Mouse (Mus musculus): Measurements from ENCODE around the gene Lmo2. TPM values are rescaled to one million over a fixed set of nuclear protein-coding genes. Genes with fewer than 3 reads are reported as not detected.
A peak's percentile ranks its signal among the peaks of the same experiment; 100 is the strongest.
"Not testable (repeated sequence)": the region's sequence is repeated elsewhere in the genome, so short reads cannot be mapped to it uniquely, and the experiment has no call there.

The Lmo2 gene
- polyA plus RNA-seq, 1 experiment: 585 TPM

GRCm38 (mm10) chr2:103992162-103992561 is 34.4 kb downstream of the Lmo2 start:
- H3K36me3 ChIP-seq (replicated peaks; ENCODE audit: low read length): no peaks in the 10 kb centered on the region
- H3K4me3 ChIP-seq (replicated peaks): no peak overlapping the region
- peaks cover 5% of the 10 kb centered on the region; the same call in 1 of the 2 replicates for H3K4me1 ChIP-seq
- no peak for TF ChIP-seq GATA1 (IDR thresholded peaks at IDR 0.05; ENCODE audit: borderline replicate concordance, low read length)
- no peak for TF ChIP-seq FLI1 (IDR thresholded peaks at IDR 0.05; ENCODE audit: low read length)
- no peaks in the 10 kb centered on the region for H3K27me3 ChIP-seq (replicated peaks)
- H3K9me3 ChIP-seq: peaks cover 3% of the 10 kb centered on the region; the same call in 1 of the 2 replicates

DNA sequence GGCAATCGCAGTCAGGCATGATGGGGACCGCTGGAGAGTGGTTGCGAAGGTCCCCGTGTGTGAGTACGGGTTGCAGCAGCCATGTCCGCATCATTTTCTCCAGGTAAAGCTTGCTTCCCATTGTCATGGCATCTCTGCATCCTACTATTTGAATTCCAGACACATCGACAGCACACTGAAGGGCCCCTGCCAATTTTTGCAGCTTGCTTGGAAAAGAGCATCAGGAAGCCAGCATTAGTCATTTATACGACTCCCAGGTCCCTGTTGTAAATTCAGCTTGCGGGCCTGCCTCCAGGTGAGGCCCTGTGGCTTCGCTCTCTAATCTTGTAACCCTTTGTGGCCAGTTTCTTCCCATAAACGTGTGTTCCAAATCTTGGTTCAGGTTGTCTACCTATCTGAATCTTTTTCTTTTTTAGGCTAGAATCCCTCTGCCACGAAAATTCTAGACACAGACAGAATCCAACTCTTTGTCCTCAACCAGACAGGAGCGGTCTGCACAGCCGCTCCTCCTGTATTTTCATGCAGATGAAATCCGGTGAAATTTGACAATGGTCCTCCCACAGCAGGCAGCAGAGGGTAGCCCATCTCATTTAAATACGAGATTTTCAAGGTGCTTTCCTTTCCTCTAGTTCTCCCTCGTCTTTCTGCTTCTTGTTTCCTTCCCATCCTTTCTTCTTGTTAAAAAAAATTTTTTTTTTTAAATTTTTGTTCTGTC is 35.0 kb downstream of the Lmo2 start:
- H3K36me3 ChIP-seq (replicated peaks; ENCODE audit: low read length): no peaks in the 10 kb centered on the region
- TF ChIP-seq FLI1 (IDR thresholded peaks at IDR 0.05; ENCODE audit: low read length) (no peak), GATA1 (IDR thresholded peaks at IDR 0.05; ENCODE audit: borderline replicate concordance, low read length) (no peak)
- no peaks in the 10 kb centered on the region for H3K27me3 ChIP-seq (replicated peaks)
- H3K4me3 ChIP-seq (replicated peaks): no peak overlapping the region
- peaks cover 6% of the 10 kb centered on the region; the same call in 1 of the 2 replicates for H3K4me1 ChIP-seq
- H3K9me3 ChIP-seq: peaks cover 3% of the 10 kb centered on the region; the same call in 1 of the 2 replicates

DNA sequence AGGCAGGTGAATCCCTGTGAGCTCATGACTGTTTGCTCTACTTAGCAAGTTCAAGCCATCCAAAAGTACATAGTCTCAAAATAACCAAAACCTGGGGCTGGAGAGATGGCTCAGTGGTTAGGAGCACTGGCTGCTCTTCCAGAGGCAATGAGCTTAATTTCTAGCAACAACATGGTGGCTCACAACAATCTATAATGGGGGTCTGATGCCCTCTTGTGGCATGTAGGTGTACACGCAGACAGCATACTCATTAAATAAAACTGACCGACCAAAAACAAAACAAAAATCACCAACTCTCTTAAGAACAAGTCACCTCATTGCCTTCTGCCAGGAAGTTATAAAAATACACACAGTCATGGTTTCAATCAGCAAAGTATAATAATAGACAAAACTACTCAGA is 43.3 kb downstream of the Lmo2 start:
- TF ChIP-seq GATA1 (IDR thresholded peaks at IDR 0.05; ENCODE audit: borderline replicate concordance, low read length): no peak
- no peak for TF ChIP-seq FLI1 (IDR thresholded peaks at IDR 0.05; ENCODE audit: low read length)
- Histone ChIP-seq H3K36me3 (replicated peaks; ENCODE audit: low read length) (no peaks in the 10 kb centered on the region), H3K27me3 (replicated peaks) (peaks cover 10% of the 10 kb centered on the region), H3K4me1 (peaks cover 27% of the 10 kb centered on the region), H3K4me3 (replicated peaks) (no peak overlapping the region), H3K9me3 (peaks cover 8% of the 10 kb centered on the region)

DNA sequence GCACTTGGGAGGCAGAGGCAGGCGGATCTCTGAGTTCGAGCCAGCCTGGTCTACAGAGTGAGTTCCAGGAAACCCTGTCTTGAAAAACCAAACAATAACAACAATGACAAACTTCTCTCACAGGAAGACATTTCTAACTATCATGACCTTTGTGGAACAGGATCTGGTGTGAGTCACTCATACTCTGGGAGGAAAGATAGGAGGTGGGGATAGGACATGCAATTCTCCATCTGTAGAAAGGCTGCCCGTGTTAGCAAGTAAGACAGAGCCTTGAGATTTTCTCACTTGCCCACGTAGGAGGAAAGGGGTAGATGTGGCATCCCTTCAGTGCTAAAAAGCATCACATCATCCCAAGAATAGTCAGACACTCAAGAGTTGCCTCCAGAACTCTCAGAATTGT is 44.1 kb downstream of the Lmo2 start:
- no peaks in the 10 kb centered on the region for H3K36me3 ChIP-seq (replicated peaks; ENCODE audit: low read length)
- H3K27me3 ChIP-seq (replicated peaks): peaks cover 11% of the 10 kb centered on the region
- TF ChIP-seq FLI1 (IDR thresholded peaks at IDR 0.05; ENCODE audit: low read length): no peak
- TF ChIP-seq GATA1 (IDR thresholded peaks at IDR 0.05; ENCODE audit: borderline replicate concordance, low read length): no peak
- peaks cover 8% of the 10 kb centered on the region for H3K9me3 ChIP-seq
- no peak overlapping the region for H3K4me3 ChIP-seq (replicated peaks)
- H3K4me1 ChIP-seq: peaks cover 27% of the 10 kb centered on the region

DNA sequence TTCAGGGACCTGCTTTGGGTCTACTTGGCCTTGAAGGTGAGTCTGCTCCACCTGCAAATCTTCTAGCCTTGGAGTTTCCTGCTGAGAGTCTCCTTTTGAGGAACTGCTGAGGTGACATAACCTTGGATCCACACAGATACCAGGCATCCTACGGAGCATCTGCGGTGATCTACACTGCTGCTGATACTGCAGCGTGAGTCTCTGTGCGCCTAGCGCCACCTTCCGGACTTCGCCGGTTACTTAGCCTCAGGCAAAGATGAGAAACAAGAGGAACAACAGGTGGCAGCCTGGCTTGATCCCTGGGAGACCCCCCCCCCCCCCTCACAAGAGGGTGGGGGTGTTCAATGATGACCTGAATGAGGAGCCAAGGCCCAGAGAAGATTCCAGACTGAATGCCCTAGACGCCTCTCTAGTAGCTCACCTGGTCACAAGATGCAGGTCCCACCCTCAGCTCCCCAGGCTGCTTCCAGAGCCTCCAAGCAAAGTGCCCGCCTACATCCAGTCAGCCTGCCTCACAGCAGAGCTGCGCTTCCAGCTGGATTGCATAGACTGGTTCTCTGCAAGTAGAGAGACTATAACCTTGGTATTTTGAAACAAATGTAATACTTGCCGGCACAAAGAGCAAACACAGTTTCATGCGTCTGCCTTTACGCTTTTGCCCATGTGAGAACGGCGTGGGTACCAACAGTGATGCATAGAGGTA is 45.1 kb downstream of the Lmo2 start:
- no peak overlapping the region for H3K4me3 ChIP-seq (replicated peaks)
- H3K27me3 ChIP-seq (replicated peaks): peaks cover 21% of the 10 kb centered on the region
- H3K36me3 ChIP-seq (replicated peaks; ENCODE audit: low read length): no peaks in the 10 kb centered on the region
- TF ChIP-seq FLI1 (IDR thresholded peaks at IDR 0.05; ENCODE audit: low read length) (no peak), GATA1 (IDR thresholded peaks at IDR 0.05; ENCODE audit: borderline replicate concordance, low read length) (no peak)
- peaks cover 26% of the 10 kb centered on the region for H3K4me1 ChIP-seq
- H3K9me3 ChIP-seq: peaks cover 8% of the 10 kb centered on the region

DNA sequence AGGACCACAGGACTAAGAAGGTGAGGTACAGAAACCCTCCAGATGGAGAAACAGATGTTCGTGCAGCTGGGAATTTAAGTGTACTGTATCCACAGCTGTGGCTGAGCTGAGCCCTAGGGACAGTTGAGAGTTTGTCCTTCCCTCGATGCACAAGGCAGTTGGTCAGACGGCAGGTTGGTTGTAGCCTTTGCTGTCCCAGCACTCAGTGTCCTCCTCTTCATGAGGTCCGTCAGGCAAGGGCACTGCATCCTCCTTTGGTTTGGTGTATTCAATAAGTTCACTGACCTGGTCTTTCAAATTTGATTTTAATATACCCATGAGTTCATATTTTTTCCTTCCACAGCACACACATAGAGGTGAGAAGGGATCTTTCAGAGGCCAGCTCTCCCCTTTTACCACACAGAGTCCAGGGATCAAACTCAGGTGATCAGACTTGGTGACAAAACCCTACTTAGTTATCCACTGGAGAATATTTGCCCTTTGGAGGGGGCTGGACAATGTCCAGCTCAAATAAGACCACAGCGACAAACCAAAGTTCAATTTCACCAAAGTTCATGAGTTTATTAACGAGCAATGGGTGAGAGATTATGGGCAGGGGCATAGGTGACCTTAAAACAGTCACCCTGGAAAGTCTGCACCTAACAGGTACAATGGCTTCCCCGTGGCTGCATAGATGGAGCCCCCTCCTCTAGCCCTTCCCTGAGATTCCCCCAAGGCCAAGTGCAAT is 50.2 kb downstream of the Lmo2 start:
- no peak for TF ChIP-seq FLI1 (IDR thresholded peaks at IDR 0.05; ENCODE audit: low read length)
- no peak for TF ChIP-seq GATA1 (IDR thresholded peaks at IDR 0.05; ENCODE audit: borderline replicate concordance, low read length)
- peak overlapping the region; percentile 56 for H3K4me3 ChIP-seq (replicated peaks)
- H3K4me1 ChIP-seq: peaks cover 1% of the 10 kb centered on the region; the same call in 1 of the 2 replicates
- peaks cover 26% of the 10 kb centered on the region for H3K27me3 ChIP-seq (replicated peaks)
- H3K9me3 ChIP-seq: no peaks in the 10 kb centered on the region
- H3K36me3 ChIP-seq (replicated peaks; ENCODE audit: low read length): no peaks in the 10 kb centered on the region

DNA sequence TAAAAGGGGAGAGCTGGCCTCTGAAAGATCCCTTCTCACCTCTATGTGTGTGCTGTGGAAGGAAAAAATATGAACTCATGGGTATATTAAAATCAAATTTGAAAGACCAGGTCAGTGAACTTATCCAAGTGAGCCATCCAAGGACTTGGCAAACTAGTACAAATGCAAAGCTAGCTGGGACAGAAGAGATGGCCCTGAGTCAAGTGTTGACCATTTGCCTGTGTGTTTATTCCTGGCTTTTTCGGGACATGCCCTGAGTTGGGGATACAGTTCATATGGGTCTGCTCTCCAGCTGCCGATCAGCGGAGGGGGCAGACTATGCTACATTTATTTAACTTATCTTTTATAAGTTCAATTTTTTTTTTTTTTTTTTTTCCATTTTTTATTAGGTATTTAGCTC is 51.1 kb downstream of the Lmo2 start:
- peaks cover 18% of the 10 kb centered on the region for H3K27me3 ChIP-seq (replicated peaks)
- not testable (repeated sequence) for H3K4me3 ChIP-seq (replicated peaks); H3K4me1 ChIP-seq; H3K36me3 ChIP-seq (replicated peaks; ENCODE audit: low read length); H3K9me3 ChIP-seq

- Histone ChIP-seq H3K36me3 (replicated peaks; ENCODE audit: low read length) (no peaks in the 10 kb centered on the region), H3K9me3 (peaks cover 13% of the 10 kb centered on the region)
- TF ChIP-seq GATA1 (IDR thresholded peaks at IDR 0.05; ENCODE audit: borderline replicate concordance, low read length) (no peak), FLI1 (IDR thresholded peaks at IDR 0.05; ENCODE audit: low read length) (no peak)
These were observed 65.3 kb downstream of the Lmo2 start for GRCm38 (mm10) chr2:104023096-104023495.

GRCm38 (mm10) chr2:104024656-104025055 is 66.9 kb downstream of the Lmo2 start:
- H3K4me3 ChIP-seq (replicated peaks): no peak overlapping the region
- H3K36me3 ChIP-seq (replicated peaks; ENCODE audit: low read length): no peaks in the 10 kb centered on the region
- peaks cover 13% of the 10 kb centered on the region for H3K9me3 ChIP-seq
- H3K4me1 ChIP-seq: peaks cover 14% of the 10 kb centered on the region
- H3K27me3 ChIP-seq (replicated peaks): peaks cover 3% of the 10 kb centered on the region
- TF ChIP-seq FLI1 (IDR thresholded peaks at IDR 0.05; ENCODE audit: low read length) (no peak), GATA1 (IDR thresholded peaks at IDR 0.05; ENCODE audit: borderline replicate concordance, low read length) (no peak)

More at GRCm38 (mm10) chr2:104023096-104023495, 65.3 kb downstream of the Lmo2 start:
- peaks cover 5% of the 10 kb centered on the region; the same call in 1 of the 2 replicates for H3K4me1 ChIP-seq
- H3K4me3 ChIP-seq (replicated peaks): no peak overlapping the region
- peaks cover 3% of the 10 kb centered on the region for H3K27me3 ChIP-seq (replicated peaks)
